Mouse (Mus musculus) heart, postnatal 0 days (tissue): ENCODE results near the gene Ceacam1.

Experiments used
- CTCF ChIP-seq: IDR thresholded peaks from 2 replicates; pipeline ENCODE4 v1.5.1; 2016; ENCODE audit warnings: antibody characterized with exemption, control low read depth, low read depth
- EP300 ChIP-seq: IDR thresholded peaks from 2 replicates; pipeline ENCODE4 v1.6.1; 2016; ENCODE audit warnings: antibody characterized with exemption, low read depth

DNA sequence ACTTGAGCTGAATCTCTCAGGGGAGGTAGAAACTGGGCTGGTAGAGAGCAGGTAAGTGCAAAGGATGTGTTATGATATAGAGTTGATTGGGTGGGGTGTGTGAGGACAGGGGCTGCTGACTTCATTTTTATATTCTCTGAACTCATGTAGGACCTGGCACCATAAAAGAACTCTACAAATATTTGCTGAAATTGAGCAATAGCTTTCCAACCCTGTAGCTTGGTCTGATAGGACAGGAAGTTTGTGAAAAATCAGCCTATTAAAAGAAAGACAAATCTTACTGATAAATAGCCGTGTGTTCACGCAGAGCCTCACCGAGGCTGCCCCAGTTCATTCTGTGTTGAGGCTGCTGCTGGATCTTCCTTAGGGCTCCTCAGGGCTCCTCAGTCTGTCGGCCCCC, 57.5 kb downstream of the Ceacam1 start:
- TF ChIP-seq CTCF = no peak
- no peak for TF ChIP-seq EP300
